Mouse (Mus musculus) ES-Bruce4 (cell line): ENCODE results near the gene Dnah8. TPM values are rescaled to one million over a fixed set of nuclear protein-coding genes. Genes with fewer than 3 reads are reported as not detected.
A peak's percentile ranks its signal among the peaks of the same experiment; 100 is the strongest.

Experiments used
- H3K27ac ChIP-seq: 2 replicates; pipeline ENCODE4 v1.5.1; 2012; ENCODE audit warnings: low read length, inconsistent platforms; ENCODE audit not compliant: insufficient read depth
- H3K27me3 ChIP-seq: 2 replicates; pipeline ENCODE4 v1.6.1; 2012; ENCODE audit warnings: mild to moderate bottlenecking, low read length, inconsistent platforms; ENCODE audit not compliant: control insufficient read depth, poor library complexity, insufficient read depth, severe bottlenecking
- H3K36me3 ChIP-seq: 2 replicates; pipeline ENCODE4 v1.6.1; 2012; ENCODE audit warnings: inconsistent platforms, mild to moderate bottlenecking, low read length, moderate library complexity; ENCODE audit not compliant: control insufficient read depth, poor library complexity, insufficient read depth, severe bottlenecking
- H3K4me1 ChIP-seq: one replicate; pipeline ENCODE4 v1.8.1; 2011; ENCODE audit warnings: low read length; ENCODE audit not compliant: control insufficient read depth, insufficient read depth
- H3K4me3 ChIP-seq: 2 replicates; pipeline ENCODE4 v1.5.1; 2011; ENCODE audit warnings: low read depth, mild to moderate bottlenecking, low read length
- H3K9ac ChIP-seq: 2 replicates; pipeline ENCODE4 v1.6.1; 2012; ENCODE audit warnings: low read depth, mild to moderate bottlenecking, inconsistent platforms; ENCODE audit not compliant: poor library complexity, severe bottlenecking
- H3K9me3 ChIP-seq: replicated peaks from 2 replicates; pipeline ENCODE4 v1.6.1; 2012; ENCODE audit warnings: mild to moderate bottlenecking, low read length, inconsistent platforms; ENCODE audit not compliant: control insufficient read depth, poor library complexity, insufficient read depth, severe bottlenecking
- CTCF ChIP-seq: IDR thresholded peaks from one replicate; pipeline ENCODE4 v1.8.1; 2011; ENCODE audit warnings: low read depth, low read length
- EP300 ChIP-seq: IDR thresholded peaks from 2 replicates; pipeline ENCODE4 v1.6.1; 2011; ENCODE audit warnings: low read depth, low read length; ENCODE audit not compliant: insufficient read depth
- POLR2A ChIP-seq: IDR thresholded peaks from one replicate; pipeline ENCODE4 v1.8.1; 2011; ENCODE audit warnings: low read length; ENCODE audit not compliant: insufficient read depth
- polyA plus RNA-seq: library from polyadenylated mRNA; stranded (reverse); fragments of >200 nt; gene quantifications from 2 replicates; pipeline ENCODE4 v1.2.4, GENCODE M21; 2011; ENCODE audit warnings: low read depth; ENCODE audit not compliant: missing spikeins, insufficient read depth, insufficient read length

Gene Dnah8
- polyA plus RNA-seq, 1 experiment = 25.8 TPM

DNA sequence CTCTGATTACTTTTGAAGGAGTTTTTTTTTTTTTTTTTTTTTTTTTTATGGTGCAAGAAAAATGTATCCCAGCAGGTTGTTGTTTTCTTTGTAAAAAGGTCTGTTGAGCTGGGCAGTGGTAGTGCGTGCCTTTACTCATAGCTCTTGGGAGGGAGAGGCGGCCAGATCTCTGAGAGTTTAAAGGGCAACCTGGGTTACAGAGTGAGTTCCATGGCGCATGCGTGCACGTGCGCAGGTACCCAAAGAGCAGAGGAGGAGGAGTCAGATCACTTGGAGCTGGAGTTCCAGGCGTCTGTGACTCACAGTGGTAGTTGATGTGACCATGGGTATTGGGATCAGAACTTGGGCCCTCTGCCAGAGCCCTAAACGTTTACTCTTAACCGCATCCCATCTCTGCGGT lies 54.4 kb downstream of the Dnah8 start:
- H3K27me3 ChIP-seq = no peaks in the 10 kb centered on the region
- H3K36me3 ChIP-seq = no peaks in the 10 kb centered on the region
- H3K9me3 ChIP-seq = no peaks in the 10 kb centered on the region
- TF ChIP-seq CTCF (no peak), EP300 (no peak), POLR2A (no peak)
- no peak overlapping the region for H3K27ac ChIP-seq
- H3K4me3 ChIP-seq = no peak overlapping the region
- no peak overlapping the region for H3K9ac ChIP-seq
- no peaks in the 10 kb centered on the region for H3K4me1 ChIP-seq

DNA sequence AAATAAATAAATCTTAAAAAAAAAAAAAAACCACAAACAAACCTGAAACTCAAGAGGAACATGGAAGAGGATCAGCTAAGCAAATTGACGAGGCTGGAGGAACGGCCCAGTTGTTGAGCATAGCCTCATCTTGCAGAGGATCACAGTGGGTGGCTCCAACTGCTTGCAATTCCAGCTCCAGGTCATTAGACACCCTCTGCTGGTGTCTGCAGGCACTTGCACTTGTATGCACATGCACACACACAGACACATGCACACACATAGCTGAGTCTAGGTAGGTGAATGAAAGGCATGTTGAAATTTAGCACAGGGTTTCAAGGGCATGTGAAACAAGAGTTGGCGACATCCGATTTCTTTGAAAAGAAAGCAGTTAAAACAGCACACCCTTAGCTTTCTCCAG lies 55.5 kb downstream of the Dnah8 start:
- Histone ChIP-seq H3K27me3 (no peaks in the 10 kb centered on the region), H3K4me1 (no peaks in the 10 kb centered on the region), H3K4me3 (no peak overlapping the region), H3K9ac (no peak overlapping the region), H3K27ac (no peak overlapping the region), H3K36me3 (no peaks in the 10 kb centered on the region), H3K9me3 (no peaks in the 10 kb centered on the region)
- TF ChIP-seq CTCF = peak; percentile 14
- no peak for TF ChIP-seq POLR2A
- no peak for TF ChIP-seq EP300

DNA sequence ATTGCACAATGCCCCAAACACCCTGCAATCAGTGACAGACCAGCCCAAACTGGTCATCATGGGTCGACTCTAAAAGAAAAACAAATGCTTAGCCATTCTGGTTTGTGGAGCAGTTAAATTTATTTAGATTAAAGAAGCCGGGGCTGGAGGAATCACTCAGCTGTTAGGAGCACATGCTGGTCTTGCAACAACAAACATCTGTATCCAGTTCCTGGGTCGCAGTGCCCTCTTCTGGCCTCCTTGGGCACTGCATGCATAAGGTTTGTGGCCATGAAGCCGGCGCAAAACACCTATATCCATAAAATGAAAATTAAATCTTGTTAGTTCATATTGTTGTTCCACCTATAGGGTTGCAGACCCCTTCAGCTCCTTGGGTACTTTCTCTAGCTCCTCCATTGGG lies 57.5 kb downstream of the Dnah8 start:
- Histone ChIP-seq H3K4me3 (no peak overlapping the region), H3K9me3 (no peaks in the 10 kb centered on the region), H3K9ac (no peak overlapping the region), H3K36me3 (no peaks in the 10 kb centered on the region), H3K4me1 (no peaks in the 10 kb centered on the region), H3K27ac (no peak overlapping the region), H3K27me3 (no peaks in the 10 kb centered on the region)
- TF ChIP-seq CTCF = peak; percentile 94
- TF ChIP-seq EP300 = no peak
- TF ChIP-seq POLR2A = no peak

DNA sequence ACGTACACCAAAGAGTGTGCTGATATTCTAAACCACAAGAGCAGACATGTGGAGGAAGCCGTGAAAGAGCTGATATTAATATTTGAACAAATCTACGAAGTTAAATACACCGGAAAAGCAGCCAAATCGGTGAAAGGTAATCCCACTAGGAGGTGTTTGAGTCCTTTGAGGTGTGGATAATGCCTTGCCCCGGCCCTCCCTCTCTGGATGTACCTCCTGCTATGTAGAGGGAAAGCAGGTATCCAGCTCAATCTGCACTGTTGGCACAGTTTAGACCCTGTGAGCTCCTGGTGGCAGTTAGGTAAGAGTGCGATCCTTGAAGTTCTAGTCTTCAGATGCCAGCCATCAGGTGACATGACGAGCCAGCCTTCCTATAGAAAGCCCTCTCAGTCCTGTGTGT lies 66.0 kb downstream of the Dnah8 start:
- H3K36me3 ChIP-seq = no peaks in the 10 kb centered on the region
- TF ChIP-seq POLR2A (no peak), CTCF (no peak), EP300 (no peak)
- H3K9me3 ChIP-seq = no peaks in the 10 kb centered on the region
- no peaks in the 10 kb centered on the region for H3K27me3 ChIP-seq
- no peak overlapping the region for H3K9ac ChIP-seq
- H3K27ac ChIP-seq = no peak overlapping the region
- H3K4me1 ChIP-seq = no peaks in the 10 kb centered on the region
- H3K4me3 ChIP-seq = no peak overlapping the region

DNA sequence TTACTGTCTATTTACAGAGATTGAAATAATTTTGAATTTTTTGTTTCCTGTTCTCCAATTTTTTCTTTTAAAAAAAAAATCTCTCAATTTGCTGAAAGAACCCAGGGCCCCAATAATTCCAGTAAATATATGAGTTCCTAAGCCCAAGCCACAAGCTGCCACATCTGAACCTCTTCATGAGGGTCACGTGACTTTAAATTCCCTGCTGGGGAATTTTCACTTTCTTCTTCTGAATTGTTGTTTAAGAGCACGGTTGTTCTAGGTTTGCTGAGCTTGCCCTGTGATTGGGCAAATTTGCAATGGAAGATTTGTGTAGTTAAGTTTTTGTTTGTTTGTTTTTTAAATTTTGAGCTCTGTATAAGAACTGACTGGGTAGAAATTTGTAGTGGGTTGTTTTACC lies 67.3 kb downstream of the Dnah8 start:
- Histone ChIP-seq H3K9ac (no peak overlapping the region), H3K4me3 (no peak overlapping the region), H3K4me1 (no peaks in the 10 kb centered on the region), H3K27ac (no peak overlapping the region), H3K9me3 (no peaks in the 10 kb centered on the region), H3K27me3 (no peaks in the 10 kb centered on the region), H3K36me3 (no peaks in the 10 kb centered on the region)
- TF ChIP-seq POLR2A (no peak), EP300 (no peak), CTCF (no peak)

DNA sequence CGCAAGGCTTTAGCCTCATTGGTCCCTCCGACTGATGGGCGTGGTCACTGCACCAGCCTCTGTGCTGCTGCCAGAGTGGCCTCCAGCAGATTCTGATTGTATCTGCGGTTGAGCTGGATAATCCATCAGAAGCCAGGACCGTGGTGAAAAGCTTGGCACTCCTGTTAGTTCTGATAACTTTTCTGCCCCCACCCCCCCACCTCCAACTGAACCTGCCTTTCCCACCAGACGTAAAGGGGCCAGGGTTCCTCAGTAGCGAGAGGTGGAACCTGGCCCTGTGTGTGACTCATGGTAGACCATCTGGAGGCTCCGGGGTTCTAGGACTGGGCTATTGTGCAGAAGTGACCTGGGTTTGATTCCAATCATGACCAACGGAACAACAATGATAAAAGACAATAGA lies 70.1 kb downstream of the Dnah8 start:
- Histone ChIP-seq H3K36me3 (no peaks in the 10 kb centered on the region), H3K27me3 (no peaks in the 10 kb centered on the region), H3K27ac (no peak overlapping the region), H3K9me3 (no peaks in the 10 kb centered on the region), H3K4me1 (no peaks in the 10 kb centered on the region), H3K4me3 (no peak overlapping the region), H3K9ac (no peak overlapping the region)
- no peak for TF ChIP-seq POLR2A
